Mouse (Mus musculus): Measurements from ENCODE around the gene Lclat1.

- no peak for TF ChIP-seq CTCF (IDR thresholded peaks at IDR 0.05; ENCODE audit: control insufficient read depth, insufficient read depth, insufficient replicate concordance, low read depth, low read length)
- TF ChIP-seq POLR2A (IDR thresholded peaks at IDR 0.05; ENCODE audit: control insufficient read depth, low read depth, low read length): no peak
Observed at GRCm38 (mm10) chr17:73119150-73119549, 11.4 kb downstream of the Lclat1 start.

Measured in testis, adult 2 months (tissue).